ENCODE assay signal across 8 mouse cellular contexts in the genomic region with DNA sequence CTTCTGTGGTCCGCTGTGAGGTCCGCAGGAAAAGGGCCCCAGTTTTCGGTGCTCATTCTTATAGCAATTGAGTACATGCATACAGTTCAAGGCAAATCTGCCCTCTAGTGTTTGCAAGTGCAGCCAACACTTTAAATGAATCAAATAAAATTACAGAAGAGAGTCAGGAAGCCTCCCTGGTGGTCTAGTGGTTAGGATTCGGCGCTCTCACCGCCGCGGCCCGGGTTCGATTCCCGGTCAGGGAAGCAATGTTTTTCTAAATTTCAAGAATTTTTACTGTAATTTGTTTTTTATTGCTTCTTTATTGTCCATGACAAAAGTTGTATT. TPM values are rescaled to one million over a fixed set of nuclear protein-coding genes. Genes with fewer than 3 reads are reported as not detected.
DNase-seq lines count a peak whose midpoint lies in the region; ATAC-seq lines count a peak whose summit lies in the region.

No protein-coding gene starts in this region.

- peak overlapping the region; percentile 44 for H3K4me3 ChIP-seq in hindbrain, embryonic 10.5 days

- no peaks in the 10 kb centered on the region for H3K27me3 ChIP-seq in hindbrain, embryonic 10.5 days (ENCODE audit: insufficient read depth, poor library complexity, severe bottlenecking)

- H3K9me3 ChIP-seq in hindbrain, embryonic 10.5 days = no peaks in the 10 kb centered on the region

- peaks cover 3% of the 10 kb centered on the region; the same call in 1 of the 2 replicates for H3K4me1 ChIP-seq in hindbrain, embryonic 10.5 days (replicated peaks)

- DNase-seq in MN1 (ENCODE audit: low spot score) = peak; percentile 97
- peak; percentile 91 for DNase-seq in cerebellum, adult 8-10 months
- peak; percentile 75 for DNase-seq in hindbrain, embryonic 10.5 days (ENCODE audit: low spot score)
- peak; percentile 82 to 85 for DNase-seq in layer of hippocampus, postnatal 10 days (ENCODE audit: low spot score in 2 of 2)
- peak; percentile 87 for DNase-seq in lung, postnatal 10 days
- peak; percentile 65 for DNase-seq in ovary, postnatal 36 days (ENCODE audit: low spot score)
- DNase-seq in thymus, postnatal 25 days = peak; percentile 75

- ATAC-seq in frontal cortex, adult (ENCODE audit: low TSS enrichment) = peak; percentile 98

- H3K27ac ChIP-seq in hindbrain, embryonic 10.5 days = no peak overlapping the region

- H3K36me3 ChIP-seq in hindbrain, embryonic 10.5 days = no peaks in the 10 kb centered on the region

- WGBS in hindbrain, embryonic 10.5 days = 12% methylated on average over 11 of the region's 11 CpGs

RNA-seq across cellular contexts. Expression of a gene that starts 7.8 kb away (rescaled TPM):
- polyA plus RNA-seq in hindbrain, embryonic 10.5 days (2016; fragmentation: Nextera tagmentation; extraction: Ambion mirVana) = 6.8 and 7.0 TPM in 2 replicates
- total RNA-seq in layer of hippocampus, postnatal 10 days (2021) = 10 to 100 TPM; 88.3 to 94.8 TPM

RNA-seq across cellular contexts. Expression of a gene that starts 31.7 kb away (rescaled TPM):
- 4.4 and 6.0 TPM in 2 replicates for polyA plus RNA-seq in hindbrain, embryonic 10.5 days (2016; fragmentation: Nextera tagmentation; extraction: Ambion mirVana)
- total RNA-seq in layer of hippocampus, postnatal 10 days (2021) = 1 to 10 TPM; 3.5 to 4.9 TPM
